Mouse (Mus musculus): Measurements from ENCODE around the gene Apoc3.

DNA sequence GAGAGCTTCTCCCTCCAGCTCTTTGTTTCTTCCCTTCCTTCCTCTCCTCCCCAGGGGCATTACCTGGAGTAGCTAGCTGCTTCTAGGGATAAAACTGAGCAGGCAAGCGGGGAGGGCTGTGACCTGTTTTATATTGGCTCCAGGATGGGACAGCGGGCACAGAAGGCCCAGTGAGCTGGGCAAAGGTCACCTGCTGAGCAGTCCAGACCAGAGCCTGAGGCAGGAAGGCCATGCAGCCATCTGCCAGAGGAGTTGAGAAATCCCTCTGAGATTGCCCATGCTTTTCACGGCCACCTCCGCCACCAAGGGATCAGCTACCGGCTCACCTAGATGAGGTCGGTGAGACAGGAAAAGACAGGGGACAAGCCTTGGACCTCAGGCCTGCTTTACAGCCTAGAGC is 240 bp downstream of the Apoc3 start:
- no peak for TF ChIP-seq SIN3A (IDR thresholded peaks at IDR 0.05; ENCODE audit: low read length)
- no peak for TF ChIP-seq USF1 (IDR thresholded peaks at IDR 0.05; ENCODE audit: low read depth, low read length)
- TF ChIP-seq RAD21 (IDR thresholded peaks at IDR 0.05; ENCODE audit: low read depth, low read length): no peak
- TF ChIP-seq CTCF (conservative IDR thresholded peaks at IDR 0.05 in 1 of 2, IDR thresholded peaks at IDR 0.05 in 1 of 2; ENCODE audit: low read depth in 2 of 2, low read length in 2 of 2): no peak
- TF ChIP-seq CHD1 (IDR thresholded peaks at IDR 0.05; ENCODE audit: low read depth, low read length): no peak

Measured in CH12.LX (cell line).